Mouse (Mus musculus): Measurements from ENCODE around the gene Shoc2. TPM values are rescaled to one million over a fixed set of nuclear protein-coding genes. Genes with fewer than 3 reads are reported as not detected.
"Not testable (repeated sequence)": the region's sequence is repeated elsewhere in the genome, so short reads cannot be mapped to it uniquely, and the experiment has no call there.

Gene Shoc2
- polyA plus RNA-seq, 1 experiment from 2014 or later: 35.8 TPM

DNA sequence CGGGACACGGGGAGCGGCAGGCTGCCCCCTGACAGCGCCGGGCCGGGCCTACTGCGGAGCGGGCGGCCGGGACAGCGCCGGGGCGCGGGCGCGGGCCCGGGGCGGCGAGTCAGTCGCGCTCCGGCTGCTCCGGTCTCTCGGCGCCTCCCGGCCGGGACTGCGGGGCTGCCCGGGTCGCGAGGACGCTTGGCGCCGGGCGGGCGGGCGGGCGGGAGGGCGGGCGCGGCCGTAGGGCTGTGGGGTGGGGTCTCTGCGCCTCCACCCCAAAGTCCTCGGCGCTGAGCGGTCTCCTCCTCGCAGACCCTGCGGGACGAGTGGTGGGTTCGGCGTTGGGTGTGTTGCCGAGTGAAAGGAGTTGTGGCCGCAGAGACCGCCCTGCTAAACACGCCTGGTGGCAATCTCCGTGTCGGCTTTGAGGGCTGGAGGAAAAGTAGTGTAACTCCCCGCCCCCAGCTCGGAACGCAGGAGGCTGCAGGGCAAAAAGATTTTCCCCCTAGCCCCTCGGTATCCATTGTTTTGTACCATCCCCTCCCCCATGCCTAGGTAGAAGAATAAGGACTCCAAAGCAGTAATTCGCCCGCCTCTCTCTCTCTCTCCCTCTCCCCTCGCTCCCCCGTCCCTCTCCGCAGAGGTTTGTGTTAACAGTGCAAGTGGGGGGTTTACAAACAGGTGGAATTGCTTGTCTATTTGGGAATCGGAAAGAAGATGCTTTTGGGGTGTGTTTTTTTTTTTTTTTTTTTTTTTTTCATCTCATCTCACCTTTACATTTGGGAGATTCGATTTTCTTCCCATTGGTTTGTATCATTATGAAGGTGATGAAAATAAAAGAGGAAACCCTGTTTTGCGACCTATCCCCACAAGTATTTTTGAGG, 1.3 kb downstream of the Shoc2 start:
- H3K9me3 ChIP-seq (ENCODE audit: control insufficient read depth, low read length): no peaks in the 10 kb centered on the region
- whole genome bisulfite sequencing: under 1% methylated on average over 46 of the region's 69 CpGs
- peak; percentile 19 for ATAC-seq
- H3K27ac ChIP-seq (ENCODE audit: low read length): peak overlapping the region; percentile 96
- H3K4me3 ChIP-seq (ENCODE audit: low read length): peak overlapping the region; percentile 86
- no peaks in the 10 kb centered on the region for H3K27me3 ChIP-seq (replicated peaks; ENCODE audit: control insufficient read depth, insufficient read depth, low read length)
- peaks cover 7% of the 10 kb centered on the region; the same call in 1 of the 2 replicates for H3K4me1 ChIP-seq (ENCODE audit: control insufficient read depth, insufficient read depth, low read length)
- H3K36me3 ChIP-seq (ENCODE audit: control insufficient read depth, insufficient read depth, low read length): no peaks in the 10 kb centered on the region
- peak overlapping the region; percentile 75 for H3K4me2 ChIP-seq (ENCODE audit: low read depth, low read length)
- H3K9ac ChIP-seq (ENCODE audit: low read depth, low read length): peak overlapping the region; percentile 94

DNA sequence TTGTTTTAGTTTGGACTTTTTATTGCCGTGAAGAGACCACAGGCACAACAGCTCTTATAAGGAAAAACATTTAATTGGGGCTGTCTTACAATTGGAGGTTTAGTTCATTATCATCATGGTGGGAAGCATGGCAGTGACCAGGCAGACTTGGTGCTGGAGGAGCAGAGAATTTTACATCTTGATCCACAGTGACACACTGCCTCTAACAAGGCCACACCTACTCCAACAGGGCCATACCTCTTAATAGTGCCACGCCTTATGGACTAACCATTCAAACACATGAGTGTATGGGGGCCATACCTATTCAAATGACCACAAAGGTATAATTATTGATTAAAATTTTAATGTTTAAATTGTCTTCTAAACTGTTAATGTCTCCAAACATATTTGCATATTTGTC, 13.4 kb downstream of the Shoc2 start:
- peaks cover 3% of the 10 kb centered on the region; the same call in 1 of the 2 replicates for H3K4me1 ChIP-seq (ENCODE audit: control insufficient read depth, insufficient read depth, low read length)
- WGBS: 85% methylated on average over 2 of the region's 2 CpGs
- H3K4me2 ChIP-seq (ENCODE audit: low read depth, low read length): no peak overlapping the region
- no peak overlapping the region for H3K9ac ChIP-seq (ENCODE audit: low read depth, low read length)
- no peaks in the 10 kb centered on the region for H3K27me3 ChIP-seq (replicated peaks; ENCODE audit: control insufficient read depth, insufficient read depth, low read length)
- no peaks in the 10 kb centered on the region for H3K9me3 ChIP-seq (ENCODE audit: control insufficient read depth, low read length)
- no peak for ATAC-seq
- no peak overlapping the region for H3K4me3 ChIP-seq (ENCODE audit: low read length)
- H3K27ac ChIP-seq (ENCODE audit: low read length): no peak overlapping the region
- no peaks in the 10 kb centered on the region for H3K36me3 ChIP-seq (ENCODE audit: control insufficient read depth, insufficient read depth, low read length)

DNA sequence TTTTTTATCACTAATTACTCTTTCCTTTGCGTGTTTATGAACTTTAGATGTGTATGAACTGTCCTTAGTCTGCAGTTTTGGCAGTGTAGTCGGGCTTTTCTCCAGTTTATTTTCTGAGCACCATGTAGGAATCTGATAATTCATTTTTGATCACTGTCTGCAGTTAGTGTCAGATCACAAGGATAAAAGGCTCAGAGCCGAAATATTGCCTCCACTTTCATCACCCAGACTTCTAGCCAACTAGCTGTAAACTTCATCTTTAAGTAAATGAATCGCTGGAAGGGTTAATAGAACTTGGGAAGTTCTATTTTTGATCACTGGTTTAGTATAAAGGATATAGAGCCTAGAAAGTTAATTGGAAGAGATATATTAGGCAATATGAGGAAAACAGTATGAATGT, 18.4 kb downstream of the Shoc2 start:
- Histone ChIP-seq H3K36me3 (ENCODE audit: control insufficient read depth, insufficient read depth, low read length) (no peaks in the 10 kb centered on the region), H3K4me3 (ENCODE audit: low read length) (no peak overlapping the region), H3K27me3 (replicated peaks; ENCODE audit: control insufficient read depth, insufficient read depth, low read length) (no peaks in the 10 kb centered on the region), H3K9me3 (ENCODE audit: control insufficient read depth, low read length) (no peaks in the 10 kb centered on the region), H3K4me2 (ENCODE audit: low read depth, low read length) (no peak overlapping the region), H3K9ac (ENCODE audit: low read depth, low read length) (no peak overlapping the region), H3K27ac (ENCODE audit: low read length) (no peak overlapping the region), H3K4me1 (ENCODE audit: control insufficient read depth, insufficient read depth, low read length) (no peaks in the 10 kb centered on the region)
- no peak for ATAC-seq
- WGBS: 93% methylated on average over 4 of the region's 4 CpGs

DNA sequence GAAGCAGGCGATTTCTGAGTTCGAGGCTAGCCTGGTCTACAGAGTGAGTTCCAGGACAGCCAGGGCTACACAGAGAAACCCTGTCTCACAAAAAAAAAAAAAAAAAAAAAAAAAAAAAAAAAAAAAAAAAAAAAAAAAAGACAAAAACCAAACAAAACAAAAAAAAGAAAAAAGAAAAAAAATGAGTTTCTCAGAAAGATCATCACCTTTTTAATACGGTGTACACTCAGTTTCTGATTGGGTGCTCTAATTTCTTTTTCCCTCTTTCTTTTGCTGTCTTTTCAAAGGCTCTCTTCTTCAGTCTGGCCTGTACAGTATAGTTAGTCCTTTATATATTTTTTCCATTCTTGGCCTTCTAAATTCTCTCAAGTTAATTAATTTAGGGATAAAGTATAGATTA, 20.2 kb downstream of the Shoc2 start:
- WGBS: 93% methylated on average over 3 of the region's 3 CpGs
- ATAC-seq; H3K27me3 ChIP-seq (replicated peaks; ENCODE audit: control insufficient read depth, insufficient read depth, low read length); H3K4me3 ChIP-seq (ENCODE audit: low read length); H3K36me3 ChIP-seq (ENCODE audit: control insufficient read depth, insufficient read depth, low read length); H3K9me3 ChIP-seq (ENCODE audit: control insufficient read depth, low read length); H3K4me1 ChIP-seq (ENCODE audit: control insufficient read depth, insufficient read depth, low read length); H3K9ac ChIP-seq (ENCODE audit: low read depth, low read length); H3K27ac ChIP-seq (ENCODE audit: low read length); H3K4me2 ChIP-seq (ENCODE audit: low read depth, low read length): not testable (repeated sequence)

DNA sequence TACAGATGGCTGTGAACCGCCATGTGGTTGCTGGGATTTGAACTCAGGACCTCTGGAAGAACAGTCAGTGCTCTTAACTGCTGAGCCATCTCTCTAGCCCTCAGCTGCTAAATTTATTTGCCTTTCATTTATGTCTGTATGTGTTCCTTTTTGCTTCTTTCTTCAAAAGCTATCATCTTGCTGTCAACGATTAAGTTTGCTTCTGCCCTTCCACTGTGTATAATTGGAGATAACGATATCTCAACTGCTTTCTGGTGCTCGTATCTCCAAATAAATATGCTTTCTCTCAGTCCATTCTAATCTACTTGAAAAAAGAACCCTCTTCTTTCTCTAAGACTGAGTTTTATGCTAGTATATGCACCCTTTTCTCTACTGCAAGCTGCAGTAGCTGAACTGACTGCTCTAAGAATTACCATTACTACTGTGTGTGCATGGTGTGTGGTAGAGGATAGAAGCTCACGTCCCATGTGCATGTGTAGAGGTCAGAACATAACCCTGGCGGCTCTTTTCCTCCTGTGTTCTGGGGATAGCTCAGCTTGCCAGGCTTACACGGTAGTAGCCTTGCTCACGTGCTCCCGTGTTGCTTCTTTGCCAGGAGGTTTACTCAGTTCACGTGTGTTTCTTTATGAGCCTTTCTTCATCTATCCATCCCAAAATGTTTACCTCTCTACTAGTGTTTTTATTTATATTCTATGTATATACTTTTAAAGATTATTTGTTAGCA, 21.0 kb downstream of the Shoc2 start:
- 88% methylated on average over 10 of the region's 10 CpGs for WGBS
- H3K36me3 ChIP-seq (ENCODE audit: control insufficient read depth, insufficient read depth, low read length): no peaks in the 10 kb centered on the region
- no peaks in the 10 kb centered on the region for H3K27me3 ChIP-seq (replicated peaks; ENCODE audit: control insufficient read depth, insufficient read depth, low read length)
- no peak overlapping the region for H3K4me2 ChIP-seq (ENCODE audit: low read depth, low read length)
- H3K4me1 ChIP-seq (ENCODE audit: control insufficient read depth, insufficient read depth, low read length): no peaks in the 10 kb centered on the region
- no peaks in the 10 kb centered on the region for H3K9me3 ChIP-seq (ENCODE audit: control insufficient read depth, low read length)
- no peak overlapping the region for H3K27ac ChIP-seq (ENCODE audit: low read length)
- H3K4me3 ChIP-seq (ENCODE audit: low read length): no peak overlapping the region
- no peak for ATAC-seq
- no peak overlapping the region for H3K9ac ChIP-seq (ENCODE audit: low read depth, low read length)

GRCm38 (mm10) chr19:53969226-53969625, 25.1 kb downstream of the Shoc2 start:
- 87% methylated on average over 3 of the region's 3 CpGs for WGBS

DNA sequence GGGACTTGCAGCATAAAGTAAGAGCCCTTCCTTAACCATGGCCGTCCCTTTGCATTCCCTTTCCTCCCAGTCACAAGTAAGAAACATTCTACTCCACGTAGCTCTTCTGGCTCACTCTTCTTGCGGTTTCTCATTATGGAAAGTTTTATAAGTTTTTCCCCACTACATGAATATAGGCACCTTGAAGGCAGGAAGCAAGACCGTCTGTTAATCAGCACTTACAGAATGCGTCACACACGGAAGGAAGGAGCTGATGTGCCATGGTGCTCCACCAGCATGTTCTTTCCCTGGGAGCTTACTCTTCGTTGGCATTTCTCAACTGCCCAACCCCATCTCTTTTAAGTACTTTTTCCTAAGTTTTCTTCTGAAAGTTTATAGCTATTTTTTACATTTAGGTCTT, 27.8 kb downstream of the Shoc2 start:
- ATAC-seq: no peak
- no peak overlapping the region for H3K4me3 ChIP-seq (ENCODE audit: low read length)
- no peaks in the 10 kb centered on the region for H3K36me3 ChIP-seq (ENCODE audit: control insufficient read depth, insufficient read depth, low read length)
- H3K9me3 ChIP-seq (ENCODE audit: control insufficient read depth, low read length): no peaks in the 10 kb centered on the region
- H3K27ac ChIP-seq (ENCODE audit: low read length): no peak overlapping the region
- no peaks in the 10 kb centered on the region for H3K27me3 ChIP-seq (replicated peaks; ENCODE audit: control insufficient read depth, insufficient read depth, low read length)
- no peak overlapping the region for H3K9ac ChIP-seq (ENCODE audit: low read depth, low read length)
- H3K4me1 ChIP-seq (ENCODE audit: control insufficient read depth, insufficient read depth, low read length): no peaks in the 10 kb centered on the region
- no peak overlapping the region for H3K4me2 ChIP-seq (ENCODE audit: low read depth, low read length)
- 80% methylated on average over 7 of the region's 7 CpGs for WGBS

More at GRCm38 (mm10) chr19:53969226-53969625, 25.1 kb downstream of the Shoc2 start:
- Histone ChIP-seq H3K27ac (ENCODE audit: low read length) (no peak overlapping the region), H3K9me3 (ENCODE audit: control insufficient read depth, low read length) (no peaks in the 10 kb centered on the region), H3K27me3 (replicated peaks; ENCODE audit: control insufficient read depth, insufficient read depth, low read length) (no peaks in the 10 kb centered on the region), H3K36me3 (ENCODE audit: control insufficient read depth, insufficient read depth, low read length) (no peaks in the 10 kb centered on the region), H3K9ac (ENCODE audit: low read depth, low read length) (no peak overlapping the region), H3K4me3 (ENCODE audit: low read length) (no peak overlapping the region), H3K4me1 (ENCODE audit: control insufficient read depth, insufficient read depth, low read length) (no peaks in the 10 kb centered on the region), H3K4me2 (ENCODE audit: low read depth, low read length) (no peak overlapping the region)
- no peak for ATAC-seq

GRCm38 (mm10) chr19:53973656-53974055, 29.6 kb downstream of the Shoc2 start:
- 76% methylated on average over 1 of the region's 1 CpGs for WGBS
- no peak for ATAC-seq
- Histone ChIP-seq H3K9ac (ENCODE audit: low read depth, low read length) (no peak overlapping the region), H3K9me3 (ENCODE audit: control insufficient read depth, low read length) (no peaks in the 10 kb centered on the region), H3K36me3 (ENCODE audit: control insufficient read depth, insufficient read depth, low read length) (no peaks in the 10 kb centered on the region; the same call in 1 of the 2 replicates), H3K27ac (ENCODE audit: low read length) (no peak overlapping the region), H3K4me3 (ENCODE audit: low read length) (no peak overlapping the region), H3K4me2 (ENCODE audit: low read depth, low read length) (no peak overlapping the region), H3K4me1 (ENCODE audit: control insufficient read depth, insufficient read depth, low read length) (no peaks in the 10 kb centered on the region), H3K27me3 (replicated peaks; ENCODE audit: control insufficient read depth, insufficient read depth, low read length) (no peaks in the 10 kb centered on the region)

GRCm38 (mm10) chr19:53982041-53982440, 37.9 kb downstream of the Shoc2 start:
- Histone ChIP-seq H3K36me3 (ENCODE audit: control insufficient read depth, insufficient read depth, low read length) (no peaks in the 10 kb centered on the region; the same call in 1 of the 2 replicates), H3K27ac (ENCODE audit: low read length) (no peak overlapping the region), H3K27me3 (replicated peaks; ENCODE audit: control insufficient read depth, insufficient read depth, low read length) (no peaks in the 10 kb centered on the region), H3K9me3 (ENCODE audit: control insufficient read depth, low read length) (no peaks in the 10 kb centered on the region), H3K4me3 (ENCODE audit: low read length) (no peak overlapping the region), H3K4me2 (ENCODE audit: low read depth, low read length) (no peak overlapping the region), H3K4me1 (ENCODE audit: control insufficient read depth, insufficient read depth, low read length) (peaks cover 4% of the 10 kb centered on the region), H3K9ac (ENCODE audit: low read depth, low read length) (no peak overlapping the region)
- no peak for ATAC-seq
- WGBS: 58% methylated on average over 3 of the region's 3 CpGs

All from intestine, embryonic 16.5 days (tissue).